Mouse (Mus musculus): Measurements from ENCODE around the gene Metap1d. TPM values are rescaled to one million over a fixed set of nuclear protein-coding genes. Genes with fewer than 3 reads are reported as not detected.

Gene Metap1d
- total and polyA plus RNA-seq, 2 experiments from 2014 or later, result 7.7 to 42.4 TPM

- ATAC-seq (ENCODE audit: insufficient read depth, low read depth) (no peak), DNase-seq (ENCODE audit: low spot score) (no peak)
- H3K4me1 ChIP-seq (ENCODE audit: control insufficient read depth, insufficient read depth), result peaks cover 9% of the 10 kb centered on the region; the same call in 1 of the 2 replicates
- H3K9me3 ChIP-seq (replicated peaks; ENCODE audit: control insufficient read depth, low read length), result no peaks in the 10 kb centered on the region
- H3K4me3 ChIP-seq (ENCODE audit: low read depth, low read length), result peak overlapping the region; percentile 54
- TF ChIP-seq EP300 (IDR thresholded peaks at IDR 0.05; ENCODE audit: low read depth) (no peak), CTCF (IDR thresholded peaks at IDR 0.05; ENCODE audit: low read depth) (no peak)
- H3K9ac ChIP-seq (replicated peaks; ENCODE audit: low read depth, low read length), result no peak overlapping the region
- 3% methylated on average over 34 of the region's 34 CpGs for WGBS
- peaks cover 98% of the 10 kb centered on the region for H3K27me3 ChIP-seq (ENCODE audit: control insufficient read depth, insufficient read depth, low read length)
- peak overlapping the region; percentile 76 for H3K4me2 ChIP-seq (ENCODE audit: low read depth, low read length)
- H3K36me3 ChIP-seq (replicated peaks; ENCODE audit: control insufficient read depth, insufficient read depth, low read length), result no peaks in the 10 kb centered on the region
- no peak overlapping the region for H3K27ac ChIP-seq (ENCODE audit: low read depth)
Measured at GRCm38 (mm10) chr2:71530391-71531123, 77.5 kb downstream of the Metap1d start.

GRCm38 (mm10) chr2:71531124-71531590, 78.1 kb downstream of the Metap1d start:
- no peak for DNase-seq (ENCODE audit: low spot score)
- no peak overlapping the region for H3K4me2 ChIP-seq (ENCODE audit: low read depth, low read length)
- no peaks in the 10 kb centered on the region for H3K36me3 ChIP-seq (replicated peaks; ENCODE audit: control insufficient read depth, insufficient read depth, low read length)
- no peak overlapping the region for H3K4me3 ChIP-seq (ENCODE audit: low read depth, low read length)
- no peak for TF ChIP-seq EP300 (IDR thresholded peaks at IDR 0.05; ENCODE audit: low read depth)
- no peak for TF ChIP-seq CTCF (IDR thresholded peaks at IDR 0.05; ENCODE audit: low read depth)
- no peak overlapping the region for H3K9ac ChIP-seq (replicated peaks; ENCODE audit: low read depth, low read length)
- no peak for ATAC-seq (ENCODE audit: insufficient read depth, low read depth)
- H3K9me3 ChIP-seq (replicated peaks; ENCODE audit: control insufficient read depth, low read length), result no peaks in the 10 kb centered on the region
- WGBS, result 6% methylated on average over 12 of the region's 12 CpGs
- no peak overlapping the region for H3K27ac ChIP-seq (ENCODE audit: low read depth)
- peaks cover 97% of the 10 kb centered on the region for H3K27me3 ChIP-seq (ENCODE audit: control insufficient read depth, insufficient read depth, low read length)
- peaks cover 9% of the 10 kb centered on the region; the same call in 1 of the 2 replicates for H3K4me1 ChIP-seq (ENCODE audit: control insufficient read depth, insufficient read depth)

GRCm38 (mm10) chr2:71531990-71532970, 79.2 kb downstream of the Metap1d start:
- DNase-seq (ENCODE audit: low spot score) (no peak), ATAC-seq (ENCODE audit: insufficient read depth, low read depth) (no peak)
- Histone ChIP-seq H3K27me3 (ENCODE audit: control insufficient read depth, insufficient read depth, low read length) (peaks cover 97% of the 10 kb centered on the region), H3K9me3 (replicated peaks; ENCODE audit: control insufficient read depth, low read length) (no peaks in the 10 kb centered on the region), H3K27ac (ENCODE audit: low read depth) (no peak overlapping the region), H3K36me3 (replicated peaks; ENCODE audit: control insufficient read depth, insufficient read depth, low read length) (no peaks in the 10 kb centered on the region), H3K4me1 (ENCODE audit: control insufficient read depth, insufficient read depth) (peaks cover 9% of the 10 kb centered on the region; the same call in 1 of the 2 replicates), H3K4me2 (ENCODE audit: low read depth, low read length) (no peak overlapping the region), H3K4me3 (ENCODE audit: low read depth, low read length) (no peak overlapping the region), H3K9ac (replicated peaks; ENCODE audit: low read depth, low read length) (no peak overlapping the region)
- 1% methylated on average over 43 of the region's 43 CpGs for WGBS
- TF ChIP-seq CTCF (IDR thresholded peaks at IDR 0.05; ENCODE audit: low read depth) (no peak), EP300 (IDR thresholded peaks at IDR 0.05; ENCODE audit: low read depth) (no peak)

GRCm38 (mm10) chr2:71533094-71533493, 80.0 kb downstream of the Metap1d start:
- no peak for TF ChIP-seq EP300 (IDR thresholded peaks at IDR 0.05; ENCODE audit: low read depth)
- TF ChIP-seq CTCF (IDR thresholded peaks at IDR 0.05; ENCODE audit: low read depth), result no peak
- H3K9ac ChIP-seq (replicated peaks; ENCODE audit: low read depth, low read length), result no peak overlapping the region

GRCm38 (mm10) chr2:71534242-71535052, 81.4 kb downstream of the Metap1d start:
- ATAC-seq (ENCODE audit: insufficient read depth, low read depth) (no peak), DNase-seq (ENCODE audit: low spot score) (no peak)
- TF ChIP-seq CTCF (IDR thresholded peaks at IDR 0.05; ENCODE audit: low read depth) (no peak), EP300 (IDR thresholded peaks at IDR 0.05; ENCODE audit: low read depth) (no peak)
- WGBS, result 4% methylated on average over 20 of the region's 20 CpGs
- Histone ChIP-seq H3K27ac (ENCODE audit: low read depth) (no peak overlapping the region), H3K9ac (replicated peaks; ENCODE audit: low read depth, low read length) (no peak overlapping the region), H3K4me2 (ENCODE audit: low read depth, low read length) (no peak overlapping the region), H3K4me1 (ENCODE audit: control insufficient read depth, insufficient read depth) (peaks cover under 1% of the 10 kb centered on the region; the same call in 1 of the 2 replicates), H3K27me3 (ENCODE audit: control insufficient read depth, insufficient read depth, low read length) (peaks cover 98% of the 10 kb centered on the region), H3K36me3 (replicated peaks; ENCODE audit: control insufficient read depth, insufficient read depth, low read length) (no peaks in the 10 kb centered on the region), H3K4me3 (ENCODE audit: low read depth, low read length) (no peak overlapping the region), H3K9me3 (replicated peaks; ENCODE audit: control insufficient read depth, low read length) (no peaks in the 10 kb centered on the region)

More at GRCm38 (mm10) chr2:71533094-71533493, 80.0 kb downstream of the Metap1d start:
- no peak overlapping the region for H3K4me3 ChIP-seq (ENCODE audit: low read depth, low read length)
- H3K4me2 ChIP-seq (ENCODE audit: low read depth, low read length), result no peak overlapping the region
- ATAC-seq (ENCODE audit: insufficient read depth, low read depth), result no peak
- no peak overlapping the region for H3K27ac ChIP-seq (ENCODE audit: low read depth)
- no peaks in the 10 kb centered on the region for H3K36me3 ChIP-seq (replicated peaks; ENCODE audit: control insufficient read depth, insufficient read depth, low read length)
- peaks cover 9% of the 10 kb centered on the region; the same call in 1 of the 2 replicates for H3K4me1 ChIP-seq (ENCODE audit: control insufficient read depth, insufficient read depth)
- 13% methylated on average over 5 of the region's 5 CpGs for WGBS
- H3K9me3 ChIP-seq (replicated peaks; ENCODE audit: control insufficient read depth, low read length), result no peaks in the 10 kb centered on the region
- H3K27me3 ChIP-seq (ENCODE audit: control insufficient read depth, insufficient read depth, low read length), result peaks cover 98% of the 10 kb centered on the region
- no peak for DNase-seq (ENCODE audit: low spot score)
